Mouse (Mus musculus) kidney, adult 2 months (tissue): ENCODE results near the gene Sf3b2. TPM values are rescaled to one million over a fixed set of nuclear protein-coding genes. Genes with fewer than 3 reads are reported as not detected.

Experiments used
- DNase-seq: peaks from one replicate; pipeline ENCODE4 v3.0.0; 2021
- H3K27ac ChIP-seq: fragments of 200-500 bp; 2 replicates; pipeline ENCODE4 v1.5.1; 2012; ENCODE audit warnings: low read depth, low read length, control low read depth, inconsistent platforms; ENCODE audit not compliant: insufficient read depth
- H3K27me3 ChIP-seq: fragments of 200-500 bp; replicated peaks from 2 replicates; pipeline ENCODE4 v1.6.1; 2012; ENCODE audit warnings: mild to moderate bottlenecking, moderate library complexity, low read length, inconsistent platforms; ENCODE audit not compliant: control insufficient read depth, insufficient read depth
- H3K36me3 ChIP-seq: fragments of 200-500 bp; 2 replicates; pipeline ENCODE4 v1.6.1; 2012; ENCODE audit warnings: mild to moderate bottlenecking, moderate library complexity, low read length, inconsistent platforms; ENCODE audit not compliant: control insufficient read depth, insufficient read depth
- H3K4me1 ChIP-seq: fragments of 200-500 bp; 2 replicates; pipeline ENCODE4 v1.6.1; 2011; ENCODE audit warnings: low read length; ENCODE audit not compliant: control insufficient read depth, insufficient read depth
- H3K4me3 ChIP-seq: fragments of 200-500 bp; 2 replicates; pipeline ENCODE4 v1.5.1; 2011; ENCODE audit warnings: mild to moderate bottlenecking, low read depth, low read length, control low read depth; ENCODE audit not compliant: insufficient read depth
- CTCF ChIP-seq: fragments of 200-500 bp; conservative IDR thresholded peaks from 2 replicates; pipeline ENCODE4 v1.5.1; 2011; ENCODE audit warnings: low read depth, mild to moderate bottlenecking, control low read depth, low read length, moderate library complexity, mixed read lengths; ENCODE audit not compliant: insufficient read depth, insufficient read length
- POLR2A ChIP-seq: fragments of 200-500 bp; IDR thresholded peaks from one replicate; pipeline ENCODE4 v1.6.1; 2011; ENCODE audit warnings: low read depth, low read length, control low read depth
- WGBS: fragments of 180-500 bp; shearing (Covaris S2); methylation state at CpG from one replicate; pipeline ENCODE4 v1.1.7; 2018; 5-methylcytosine and 5-hydroxymethylcytosine counted together
- polyA plus RNA-seq: library from polyadenylated mRNA; depleted of rRNA; stranded (reverse); fragments of >200 nt; gene quantifications from 2 replicates; pipeline ENCODE4 v1.2.3, GENCODE M21; 2012

The Sf3b2 gene
- polyA plus RNA-seq, 1 experiment = 109 TPM

GRCm38 (mm10) chr19:5296630-5297029 is 1.4 kb upstream of the Sf3b2 start:
- DNase-seq = no peak
- Histone ChIP-seq H3K27me3 (no peaks in the 10 kb centered on the region), H3K27ac (no peak overlapping the region), H3K36me3 (peaks cover 4% of the 10 kb centered on the region; the same call in 1 of the 2 replicates), H3K4me1 (peaks cover 6% of the 10 kb centered on the region; the same call in 1 of the 2 replicates), H3K4me3 (no peak overlapping the region)
- no peak for TF ChIP-seq POLR2A
- TF ChIP-seq CTCF = no peak
- 63% methylated on average over 5 of the region's 5 CpGs for WGBS

GRCm38 (mm10) chr19:5295736-5296075 is 451 bp upstream of the Sf3b2 start:
- peak overlapping the region; percentile 50 for H3K4me3 ChIP-seq
- H3K4me1 ChIP-seq = peaks cover 6% of the 10 kb centered on the region; the same call in 1 of the 2 replicates
- 5% methylated on average over 13 of the region's 13 CpGs for WGBS
- no peak for DNase-seq
- peaks cover 4% of the 10 kb centered on the region; the same call in 1 of the 2 replicates for H3K36me3 ChIP-seq
- no peaks in the 10 kb centered on the region for H3K27me3 ChIP-seq
- peak overlapping the region; percentile 24 for H3K27ac ChIP-seq
- TF ChIP-seq CTCF (no peak), POLR2A (no peak)

GRCm38 (mm10) chr19:5278381-5278780 is 16.9 kb downstream of the Sf3b2 start:
- no peaks in the 10 kb centered on the region for H3K27me3 ChIP-seq
- DNase-seq = peak; percentile 30
- no peak overlapping the region for H3K4me3 ChIP-seq
- no peak overlapping the region for H3K27ac ChIP-seq
- TF ChIP-seq CTCF (no peak), POLR2A (no peak)
- peaks cover 3% of the 10 kb centered on the region; the same call in 1 of the 2 replicates for H3K4me1 ChIP-seq
- WGBS = 59% methylated on average over 8 of the region's 8 CpGs
- peaks cover 3% of the 10 kb centered on the region; the same call in 1 of the 2 replicates for H3K36me3 ChIP-seq

GRCm38 (mm10) chr19:5277140-5277539 is 18.1 kb downstream of the Sf3b2 start:
- Histone ChIP-seq H3K4me3 (no peak overlapping the region), H3K4me1 (peaks cover 3% of the 10 kb centered on the region; the same call in 1 of the 2 replicates), H3K27ac (no peak overlapping the region), H3K27me3 (no peaks in the 10 kb centered on the region), H3K36me3 (peaks cover 3% of the 10 kb centered on the region; the same call in 1 of the 2 replicates)
- 95% methylated on average over 3 of the region's 3 CpGs for WGBS
- no peak for TF ChIP-seq POLR2A
- no peak for TF ChIP-seq CTCF
- DNase-seq = no peak

GRCm38 (mm10) chr19:5276531-5276930 is 18.7 kb downstream of the Sf3b2 start:
- TF ChIP-seq CTCF = no peak
- TF ChIP-seq POLR2A = no peak
- H3K36me3 ChIP-seq = peaks cover 3% of the 10 kb centered on the region; the same call in 1 of the 2 replicates
- no peak for DNase-seq
- no peak overlapping the region for H3K27ac ChIP-seq
- no peak overlapping the region for H3K4me3 ChIP-seq
- peaks cover 3% of the 10 kb centered on the region; the same call in 1 of the 2 replicates for H3K4me1 ChIP-seq
- no peaks in the 10 kb centered on the region for H3K27me3 ChIP-seq
- 87% methylated on average over 2 of the region's 2 CpGs for WGBS

GRCm38 (mm10) chr19:5275736-5276135 is 19.5 kb downstream of the Sf3b2 start:
- Histone ChIP-seq H3K27ac (no peak overlapping the region), H3K4me3 (no peak overlapping the region), H3K36me3 (peaks cover 3% of the 10 kb centered on the region; the same call in 1 of the 2 replicates), H3K4me1 (peaks cover 3% of the 10 kb centered on the region; the same call in 1 of the 2 replicates), H3K27me3 (no peaks in the 10 kb centered on the region)
- 85% methylated on average over 5 of the region's 5 CpGs for WGBS
- TF ChIP-seq POLR2A (no peak), CTCF (no peak)
- no peak for DNase-seq

GRCm38 (mm10) chr19:5274641-5275040 is 20.6 kb downstream of the Sf3b2 start:
- peaks cover 3% of the 10 kb centered on the region; the same call in 1 of the 2 replicates for H3K36me3 ChIP-seq

More at GRCm38 (mm10) chr19:5274641-5275040, 20.6 kb downstream of the Sf3b2 start:
- no peak overlapping the region for H3K4me3 ChIP-seq
- peak overlapping the region; percentile 92 for H3K27ac ChIP-seq
- H3K27me3 ChIP-seq = no peaks in the 10 kb centered on the region
- TF ChIP-seq POLR2A (no peak), CTCF (no peak)
- WGBS = 85% methylated on average over 13 of the region's 13 CpGs
- DNase-seq = no peak
- H3K4me1 ChIP-seq = peaks cover 3% of the 10 kb centered on the region; the same call in 1 of the 2 replicates
